Mouse (Mus musculus): ENCODE results near the gene Msi2.

Msi2 gene

DNA sequence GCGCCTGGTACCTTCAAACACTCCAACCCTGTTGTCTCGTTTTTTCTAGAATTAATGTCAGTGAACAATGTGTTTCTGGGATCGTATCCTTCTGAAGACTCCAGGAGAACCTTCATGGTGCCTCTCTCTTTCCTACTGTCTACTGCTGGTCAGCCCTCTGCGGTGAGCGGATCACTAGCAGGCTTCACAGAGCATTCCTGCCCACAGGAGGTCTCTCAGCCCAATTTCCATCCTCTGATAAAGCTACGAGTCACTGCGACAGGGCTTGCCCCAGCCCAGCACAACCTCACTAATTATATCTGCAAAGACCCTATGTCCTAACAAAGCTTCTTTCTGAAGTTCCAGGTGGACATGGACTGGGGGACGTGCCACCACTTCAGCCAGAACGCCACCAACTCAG lies 157.7 kb downstream of the Msi2 start:
- DNase-seq (ENCODE audit: low spot score), result no peak

DNA sequence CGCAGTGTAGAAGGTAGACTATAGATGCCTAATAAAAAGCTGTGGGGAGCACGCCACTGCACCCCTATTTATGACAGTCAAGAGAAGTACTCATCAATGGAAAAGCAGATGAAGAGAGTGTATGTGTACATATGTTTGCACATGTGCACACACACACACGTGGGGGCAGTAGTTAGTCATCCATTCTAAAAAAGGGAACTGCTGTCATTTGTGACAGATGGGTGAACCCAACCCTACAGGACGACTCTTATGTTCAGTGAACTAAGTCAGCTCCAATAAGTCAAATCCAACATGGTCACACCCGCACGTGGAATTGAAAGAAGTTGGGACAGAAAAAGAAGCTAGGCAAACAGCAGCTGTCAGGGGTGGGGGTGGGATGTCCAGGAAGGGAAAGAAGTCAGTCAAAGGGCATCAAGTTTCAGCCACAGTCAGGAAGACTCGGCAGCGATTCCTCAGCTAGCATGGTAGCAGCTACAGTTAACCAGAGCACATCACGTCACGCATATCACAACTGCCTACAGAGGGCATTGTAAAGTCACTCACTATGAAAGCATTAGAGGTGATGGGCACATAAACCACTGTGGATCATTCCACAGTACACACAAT lies 158.8 kb downstream of the Msi2 start:
- DNase-seq (ENCODE audit: low spot score), result no peak

DNA sequence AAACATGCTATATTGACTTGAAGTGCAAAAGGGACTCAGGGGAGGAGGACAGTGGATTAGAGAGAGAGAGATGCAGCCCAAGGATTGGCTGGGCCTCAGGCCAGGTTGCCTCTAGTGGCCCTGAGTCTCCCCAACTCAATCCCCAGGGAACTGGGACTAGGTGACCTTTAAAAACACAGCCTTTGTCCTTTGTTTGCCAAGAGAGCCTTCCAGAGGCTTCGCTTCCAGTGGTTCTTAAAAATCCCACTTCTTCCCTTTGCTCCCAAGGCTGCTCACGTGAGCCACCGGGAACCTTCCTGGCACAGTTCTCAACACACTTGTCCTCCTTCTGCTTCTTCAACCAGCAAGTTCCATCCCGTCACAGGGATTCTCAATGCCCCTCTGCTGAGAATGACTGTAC lies 159.6 kb downstream of the Msi2 start:
- no peak for DNase-seq (ENCODE audit: low spot score)

DNA sequence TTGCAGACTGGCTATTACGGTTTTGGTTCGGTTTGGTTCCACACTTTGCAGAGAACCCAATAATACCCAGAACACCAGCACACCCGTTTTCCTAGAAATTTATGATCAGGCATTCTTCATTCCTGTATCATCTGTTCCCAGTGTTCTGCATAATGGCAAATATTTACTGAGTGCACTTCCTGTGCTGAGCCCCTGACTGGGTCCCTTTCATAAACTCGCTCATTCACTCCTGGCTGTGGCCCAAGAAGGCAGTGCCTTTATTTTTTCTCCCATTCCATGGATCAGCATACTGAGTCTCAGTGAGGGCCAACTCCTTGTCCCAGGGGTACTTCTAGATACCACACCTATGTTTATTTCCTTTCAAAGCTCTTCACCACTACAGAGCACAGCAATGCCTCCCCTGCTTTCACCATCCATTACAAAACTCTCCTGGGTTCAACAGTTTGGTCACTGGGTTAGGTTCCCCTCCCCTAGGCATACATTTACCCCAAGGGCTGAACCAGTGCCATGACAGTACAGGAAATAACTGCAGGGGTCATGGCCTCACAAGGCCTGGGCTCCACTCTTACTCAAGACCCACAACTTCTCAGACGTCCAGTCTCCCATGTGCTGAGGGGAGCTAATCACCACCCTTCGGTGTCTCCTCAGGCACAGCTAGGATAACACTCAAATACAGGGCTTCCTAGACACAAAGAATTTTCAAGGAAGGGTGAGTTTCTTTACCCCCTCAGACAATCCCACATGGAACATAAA lies 160.3 kb downstream of the Msi2 start:
- no peak for DNase-seq (ENCODE audit: low spot score)

DNA sequence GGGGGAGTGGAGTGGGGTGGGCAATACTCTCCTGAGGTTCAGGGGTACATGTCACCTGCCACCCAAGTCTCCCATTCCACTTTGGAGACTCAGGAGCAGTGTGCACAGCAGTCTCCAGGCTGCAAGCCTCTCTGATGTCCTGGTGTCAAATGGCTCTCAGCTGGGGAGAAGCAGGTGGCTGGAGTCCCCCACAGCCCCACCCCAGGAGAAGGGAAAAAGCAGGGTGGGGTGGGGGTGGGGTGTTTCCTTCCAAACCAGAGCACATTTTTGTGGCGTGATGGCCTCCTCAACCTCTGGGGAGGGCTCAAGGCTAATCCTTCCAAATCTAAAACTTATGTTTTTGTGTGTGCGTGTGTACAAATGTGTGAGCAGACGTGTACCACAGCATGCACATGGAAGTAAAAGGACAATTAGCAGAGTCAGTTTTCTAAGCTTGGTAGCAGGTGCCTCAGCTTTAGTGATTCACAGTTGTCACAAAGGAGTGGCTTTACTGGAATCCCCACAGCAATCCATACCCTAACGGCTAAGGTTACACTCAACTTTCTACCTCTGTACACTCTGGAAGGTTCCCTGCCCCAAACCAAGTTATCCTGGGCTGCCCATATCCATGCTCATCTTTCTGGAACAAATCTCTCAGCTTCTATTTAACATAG lies 161.1 kb downstream of the Msi2 start:
- DNase-seq (ENCODE audit: low spot score), result no peak

DNA sequence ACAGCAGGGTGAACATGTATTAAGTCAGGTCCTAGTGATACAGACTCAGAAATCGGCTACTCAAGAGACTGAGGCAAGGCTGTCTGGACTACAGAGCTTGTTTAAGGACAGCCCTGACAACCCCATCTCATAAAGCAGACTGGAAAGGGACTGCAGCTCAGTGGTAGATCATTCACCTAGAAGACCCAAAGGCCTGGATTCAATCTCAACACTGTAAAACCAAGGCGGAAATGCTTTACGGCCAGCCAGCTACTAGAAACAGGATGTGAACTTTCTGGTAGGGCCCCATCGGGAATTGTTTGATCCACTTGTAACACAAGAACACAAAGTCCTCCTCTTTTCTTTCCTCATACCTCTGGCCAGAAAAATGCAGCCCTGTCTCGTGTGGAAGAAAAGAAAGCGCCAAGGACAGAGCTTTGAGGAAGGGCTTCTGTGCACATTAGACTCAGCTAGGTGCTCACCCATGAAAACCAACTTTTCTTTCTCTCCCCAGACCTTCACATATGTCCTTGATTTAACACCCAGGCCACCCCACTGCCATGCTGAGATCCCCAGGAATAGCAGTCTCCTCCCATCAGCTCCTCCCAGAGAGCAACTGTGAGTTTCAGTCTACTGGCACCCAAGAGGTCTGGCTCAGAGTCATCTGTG lies 162.3 kb downstream of the Msi2 start:
- DNase-seq (ENCODE audit: low spot score), result peak; percentile 43

DNA sequence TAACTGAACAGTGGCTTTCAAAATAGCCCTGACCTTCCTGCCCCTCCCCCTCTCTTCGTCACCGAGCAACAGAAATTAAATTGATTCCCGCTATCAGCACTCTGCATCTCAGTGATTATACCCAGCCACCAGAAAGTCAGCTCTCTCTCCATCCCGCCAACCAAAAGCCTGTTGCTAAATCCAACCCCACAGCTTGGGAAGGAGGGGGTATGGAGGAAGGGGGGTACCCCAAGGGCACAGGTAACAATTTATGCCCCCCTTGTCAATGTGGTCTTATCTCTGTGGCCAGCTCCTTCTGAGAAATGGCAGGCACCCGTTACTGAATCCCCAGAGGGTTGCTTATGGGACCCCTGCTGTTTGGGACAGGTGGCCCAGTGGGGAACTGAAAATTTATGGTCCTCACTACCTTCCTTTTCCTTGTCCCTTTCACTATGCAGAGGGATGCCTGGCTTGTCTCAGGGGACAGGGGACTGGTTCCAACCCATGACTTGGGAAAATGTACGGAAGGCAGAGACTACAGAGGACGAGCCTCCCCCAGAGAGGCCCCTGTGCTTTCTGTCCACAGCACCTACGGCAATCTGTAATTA lies 163.0 kb downstream of the Msi2 start:
- no peak for DNase-seq (ENCODE audit: low spot score)

DNA sequence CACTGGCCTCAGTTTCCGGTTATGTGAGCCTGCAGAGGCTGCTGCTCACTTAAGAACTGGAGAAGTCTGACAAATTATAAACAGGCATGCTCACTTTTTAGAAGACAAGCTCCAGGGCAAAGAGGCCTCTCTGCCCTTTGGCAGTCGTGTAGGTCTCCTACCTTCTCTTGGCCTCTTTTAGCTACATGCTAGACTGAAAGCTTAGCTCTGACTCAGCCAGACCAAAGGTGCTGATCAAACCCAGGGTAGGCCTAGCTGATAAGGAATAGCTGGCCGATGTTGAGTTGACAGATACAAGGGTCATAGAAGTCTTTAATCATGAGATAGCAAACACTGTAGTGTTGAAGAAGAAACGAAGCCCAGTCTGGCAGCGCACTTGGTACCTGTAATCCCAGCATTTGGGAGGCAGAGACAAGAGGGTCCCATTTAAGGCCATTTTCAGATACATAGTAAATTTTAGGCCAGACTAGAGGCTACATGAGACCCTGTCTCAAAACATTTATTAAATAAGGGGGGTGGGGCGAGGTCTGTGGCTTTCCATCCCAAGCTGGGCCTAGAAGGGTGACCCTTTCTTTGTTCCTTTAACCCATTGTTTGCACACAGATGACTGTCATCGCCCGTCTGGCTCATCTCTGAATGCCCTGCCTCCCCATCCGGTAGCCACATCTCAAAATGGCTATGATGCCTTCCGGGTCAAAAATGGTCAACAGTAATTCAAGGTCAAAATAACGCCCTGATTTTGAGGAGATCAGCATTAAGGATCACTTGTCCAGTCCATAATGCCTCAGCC lies 164.6 kb downstream of the Msi2 start:
- DNase-seq (ENCODE audit: low spot score), result no peak

DNA sequence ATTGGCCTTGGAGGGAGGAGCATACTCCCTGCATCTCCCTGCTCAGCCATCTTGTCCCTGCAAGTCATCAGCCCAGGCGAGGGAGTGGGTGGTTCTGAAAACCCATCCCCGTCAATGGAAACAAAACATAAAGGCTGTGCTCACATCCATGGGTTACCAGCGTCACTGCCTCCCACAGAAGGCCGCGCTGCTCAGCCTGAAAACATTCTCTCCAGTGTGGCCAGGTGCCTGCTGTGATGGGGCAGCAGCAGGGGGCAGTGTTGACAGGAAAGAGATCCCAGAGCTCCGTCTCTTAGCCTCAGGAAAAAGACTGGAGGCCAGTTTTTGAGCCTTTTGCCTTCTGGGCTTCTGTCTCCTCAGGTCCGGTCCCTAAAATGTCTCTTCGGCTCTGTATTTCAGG lies 165.3 kb downstream of the Msi2 start:
- DNase-seq (ENCODE audit: low spot score), result peak; percentile 43

DNA sequence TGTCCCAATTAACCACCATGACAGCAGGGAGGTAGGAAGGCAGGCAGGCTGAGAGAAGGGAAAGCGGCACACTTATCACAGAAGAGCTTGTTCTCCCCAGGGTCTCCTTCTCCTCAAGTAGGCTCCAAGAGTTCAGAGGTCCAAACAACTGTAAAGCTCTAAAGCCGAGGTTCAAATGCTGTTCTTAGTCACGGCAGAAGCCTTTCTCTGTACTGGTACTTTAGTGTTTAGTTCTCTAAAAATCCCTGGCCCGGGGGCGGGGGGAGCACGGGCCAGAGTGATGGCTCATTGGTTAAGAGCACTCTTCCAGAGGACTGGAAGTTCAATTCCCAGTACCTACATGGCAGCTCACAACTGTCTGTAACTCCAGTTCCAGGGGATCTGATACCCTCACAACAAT lies 165.9 kb downstream of the Msi2 start:
- DNase-seq (ENCODE audit: low spot score), result no peak

DNA sequence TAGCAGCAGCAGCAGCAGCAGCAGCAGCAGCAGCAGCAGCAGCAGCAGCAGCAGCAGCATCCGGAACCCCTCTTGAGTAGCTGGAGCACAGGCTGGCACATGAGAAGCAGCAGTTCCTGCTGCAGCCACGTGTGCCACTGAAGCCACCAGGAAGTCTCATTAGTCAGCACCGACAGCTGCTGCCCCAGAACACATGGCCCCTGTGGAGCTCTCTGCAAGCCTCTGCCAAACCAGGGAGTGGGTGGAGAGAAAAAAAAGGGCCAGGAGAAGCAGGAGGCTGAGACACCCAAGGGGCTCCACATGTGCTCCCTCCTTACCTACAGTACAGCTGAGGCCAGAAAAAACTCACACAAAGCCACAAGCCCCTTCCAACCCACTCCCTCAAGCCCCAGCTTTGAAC lies 167.3 kb downstream of the Msi2 start:
- no peak for DNase-seq (ENCODE audit: low spot score)

DNA sequence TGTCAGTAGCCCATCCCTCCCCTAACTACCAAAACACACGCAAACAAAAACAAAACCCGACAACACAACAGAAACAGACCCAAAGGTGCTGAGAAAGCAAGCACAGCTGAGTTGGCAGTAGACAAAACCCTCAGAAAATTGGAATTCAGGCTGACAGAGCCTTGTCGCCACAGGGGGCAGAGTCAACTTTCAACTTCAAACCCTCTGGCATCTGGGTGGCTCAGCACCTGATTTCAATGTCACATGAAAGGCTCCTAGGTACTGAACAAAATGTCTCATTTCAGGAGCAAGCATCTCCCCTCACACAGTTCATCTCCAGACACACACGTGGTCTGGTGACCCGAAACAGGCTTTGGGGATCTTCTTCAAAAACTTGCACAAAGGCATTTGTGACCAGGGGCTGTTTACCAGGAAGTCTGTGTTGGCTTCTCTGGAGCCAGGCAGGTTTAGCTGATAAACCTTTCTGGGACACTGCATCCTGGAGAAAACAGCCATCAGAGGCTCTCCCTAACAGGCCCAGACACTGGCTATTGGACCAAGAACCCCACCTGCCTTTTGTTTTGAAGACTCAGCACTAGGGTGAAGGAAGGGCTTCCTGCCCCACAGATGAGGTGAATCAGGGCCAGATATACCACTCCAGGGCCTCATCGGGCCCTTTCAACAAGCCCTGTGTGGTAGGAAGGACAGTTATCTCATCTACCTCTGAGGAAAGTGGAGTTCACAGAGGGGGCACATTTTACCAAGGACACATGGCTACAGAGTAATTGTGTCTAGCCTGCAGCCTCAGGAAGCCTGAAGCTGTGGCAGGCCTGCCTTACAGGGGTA lies 168.0 kb downstream of the Msi2 start:
- no peak for DNase-seq (ENCODE audit: low spot score)

DNA sequence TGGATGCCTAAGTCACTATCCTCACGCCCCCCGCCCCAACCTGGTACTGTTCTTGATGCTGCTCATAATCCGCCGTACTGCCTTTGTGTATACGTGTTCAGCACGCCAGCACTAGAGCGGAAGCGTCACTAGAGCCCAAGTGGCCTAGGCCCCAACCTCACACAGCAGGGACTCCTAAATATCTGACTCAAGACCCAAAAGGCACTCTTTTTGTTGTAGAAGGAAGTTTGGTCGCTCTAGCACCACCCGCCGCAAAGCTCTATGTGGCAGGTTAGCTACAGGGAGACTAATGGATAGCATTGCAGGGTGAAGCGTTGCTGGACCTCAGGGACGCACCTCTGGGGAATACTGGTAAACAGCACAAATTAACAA lies 168.8 kb downstream of the Msi2 start:
- DNase-seq (ENCODE audit: low spot score), result no peak

DNA sequence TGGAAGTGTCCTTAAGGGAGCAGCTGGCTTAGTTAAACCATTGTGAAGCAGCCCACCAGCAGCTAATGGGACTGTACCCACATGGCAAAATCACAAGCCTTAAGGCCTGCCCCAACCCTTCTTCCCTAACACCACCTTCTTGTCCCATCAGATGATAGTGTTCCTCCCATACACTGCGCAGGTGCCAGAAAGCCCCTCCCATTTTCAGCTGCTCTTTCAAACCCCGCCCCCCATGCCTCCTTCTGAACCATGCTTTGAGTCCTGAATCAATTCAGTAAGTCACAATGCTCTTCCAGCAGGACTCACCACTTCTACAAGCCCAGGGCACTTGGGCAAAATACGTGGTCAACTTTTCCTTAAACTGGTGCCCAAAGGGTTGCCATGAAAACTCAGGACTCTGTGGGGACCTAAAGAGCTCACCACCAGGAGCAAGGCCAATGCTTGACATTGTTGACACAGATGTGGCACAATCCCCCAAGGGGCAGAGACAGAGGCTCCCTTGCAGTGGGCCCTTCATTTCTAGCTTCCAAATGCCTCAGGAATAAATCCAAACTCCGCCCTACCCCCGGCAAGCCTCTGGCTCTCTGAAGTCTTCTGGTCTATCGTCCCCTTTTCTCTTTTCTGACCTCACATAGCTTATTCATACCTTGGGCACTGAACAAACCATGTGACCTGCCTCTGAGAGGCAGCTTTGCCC lies 169.3 kb downstream of the Msi2 start:
- no peak for DNase-seq (ENCODE audit: low spot score)

DNA sequence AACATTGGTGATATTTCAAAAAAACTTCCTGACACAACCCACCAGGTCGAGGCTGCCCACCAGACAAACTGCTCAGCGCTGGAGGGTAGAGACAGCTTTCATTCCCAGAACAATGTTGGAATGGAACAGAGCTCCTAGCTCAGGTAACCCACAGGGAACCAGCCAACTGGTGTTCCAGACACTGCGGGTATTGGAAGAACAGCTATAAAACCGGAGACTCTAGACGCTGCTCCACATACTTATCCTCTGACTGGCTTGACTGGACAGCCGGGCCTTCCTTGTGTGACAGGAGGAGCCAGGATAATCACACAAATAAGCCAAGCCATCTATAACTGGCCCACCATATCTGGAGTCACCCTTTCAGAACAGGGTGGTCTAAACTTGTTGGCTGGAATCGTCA lies 169.9 kb downstream of the Msi2 start:
- no peak for DNase-seq (ENCODE audit: low spot score)

DNA sequence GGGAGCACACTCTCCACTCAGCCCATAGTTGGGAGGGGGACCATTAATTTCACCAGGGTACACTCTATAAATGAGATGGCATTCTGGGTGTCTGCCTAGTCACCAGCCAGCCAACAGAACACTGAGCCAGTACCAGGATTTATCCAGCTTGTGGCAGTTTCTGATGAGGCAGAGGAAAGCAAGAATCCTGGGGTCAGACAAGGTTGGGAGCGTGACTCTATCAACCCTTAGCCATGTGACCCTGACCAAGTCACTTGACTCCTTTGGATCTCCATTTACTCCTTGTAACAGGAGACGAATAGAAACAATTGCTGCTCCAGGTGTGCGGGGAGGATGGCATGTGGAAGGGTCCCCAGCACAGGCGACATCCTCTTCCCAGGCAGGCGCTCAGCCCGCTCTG lies 174.5 kb downstream of the Msi2 start:
- DNase-seq (ENCODE audit: low spot score), result no peak

DNA sequence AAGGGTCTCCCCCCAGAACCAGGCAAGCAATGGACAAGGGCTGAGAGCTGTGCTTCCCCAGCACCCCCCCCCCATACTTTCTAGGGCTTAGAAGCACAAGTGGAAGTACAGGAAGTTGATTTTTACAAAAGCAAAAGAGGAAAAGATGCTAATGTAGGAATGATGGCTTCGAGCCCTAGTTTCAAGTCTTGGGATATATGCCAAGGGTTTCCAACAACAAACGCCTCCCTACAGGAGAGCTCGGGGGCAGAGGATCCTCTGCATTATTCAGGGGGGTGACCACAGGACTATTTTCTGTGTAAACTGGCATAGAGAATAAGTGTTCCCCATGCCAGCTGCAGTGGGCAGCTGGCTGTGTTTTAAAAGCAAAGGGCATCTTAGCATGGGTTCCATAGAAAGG lies 175.5 kb downstream of the Msi2 start:
- no peak for DNase-seq (ENCODE audit: low spot score)

DNA sequence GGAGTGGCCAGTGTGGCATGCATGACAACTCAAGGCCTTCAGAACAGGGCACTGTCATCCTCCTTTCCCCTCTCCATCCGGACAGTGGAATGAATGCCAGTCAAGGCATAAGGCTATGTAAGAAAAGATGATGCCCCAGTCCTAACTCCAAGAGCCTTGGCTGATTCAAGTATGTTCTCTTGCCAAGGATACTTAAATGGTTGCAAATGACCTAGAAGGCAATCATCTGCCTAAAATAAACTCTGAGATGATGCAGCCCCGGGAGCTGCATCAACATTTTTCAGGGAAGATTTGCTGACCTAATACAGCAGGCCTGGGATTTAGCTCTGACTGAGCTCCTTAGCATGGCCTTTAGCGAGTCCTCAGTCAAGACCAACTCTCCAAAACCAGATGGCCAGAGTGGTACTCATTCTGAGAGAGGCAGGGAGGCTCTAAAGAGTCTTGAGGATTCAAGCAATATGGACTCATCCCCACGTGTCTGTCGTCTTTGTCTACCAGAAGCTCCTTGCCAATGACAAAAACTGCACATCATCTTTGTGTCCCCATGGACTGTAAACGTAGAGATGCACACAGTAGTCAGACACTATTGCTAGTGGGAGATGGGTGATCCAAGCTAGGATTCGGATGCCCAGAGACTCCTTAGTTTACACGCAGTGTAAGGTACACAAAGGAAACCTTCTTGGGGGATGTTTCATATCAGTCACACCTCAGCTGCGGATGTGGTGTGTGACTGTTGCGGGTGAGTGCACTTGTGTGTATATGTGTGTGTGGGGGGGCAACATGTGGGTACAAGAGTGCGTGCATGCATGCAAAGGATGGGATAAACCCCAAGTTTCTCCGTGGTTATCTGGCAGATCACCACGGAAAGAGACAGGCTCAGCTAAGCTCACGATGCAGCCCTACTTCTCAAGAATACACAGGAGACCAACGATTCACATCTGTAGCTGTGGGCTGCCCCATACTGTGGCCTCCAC lies 176.4 kb downstream of the Msi2 start:
- no peak for DNase-seq (ENCODE audit: low spot score)

Data from testis, postnatal 14 days (tissue).